Comparison of ENCODE assay signal across 10 mouse cellular contexts in genomic region chr1:133077606-133078337, GRCm38 (mm10). TPM values are rescaled to one million over a fixed set of nuclear protein-coding genes. Genes with fewer than 3 reads are reported as not detected.
DNase-seq lines count a peak whose midpoint lies in the region; ATAC-seq and TF ChIP-seq lines count a peak whose summit lies in the region.
"Had no signal": no experiment of that assay in that cellular context is flagged by ENCODE, and none has a peak within 500 bp of the region (broad histone marks: within the 10 kb centered on the region; RNA-seq: fewer than 3 reads in every experiment).

No protein-coding gene starts in this region.

- no peaks in the 10 kb centered on the region for H3K27me3 ChIP-seq in forebrain, postnatal 0 days (ENCODE audit: insufficient read depth, low read length)
- no peaks in the 10 kb centered on the region for H3K27me3 ChIP-seq in limb, embryonic 12.5 days
- no peaks in the 10 kb centered on the region for H3K27me3 ChIP-seq in cerebellum, adult 2 months (ENCODE audit: control insufficient read depth, insufficient read depth, low read length)

- no peak overlapping the region for H3K4me3 ChIP-seq in gastrocnemius, adult 2 months
- no peak overlapping the region for H3K4me3 ChIP-seq in forebrain, postnatal 0 days (ENCODE audit: low read depth, low read length)
- H3K4me3 ChIP-seq in limb, embryonic 12.5 days (replicated peaks): no peak overlapping the region
- H3K4me3 ChIP-seq in cerebellum, adult 2 months (replicated peaks; ENCODE audit: insufficient read depth, low read depth, low read length): no peak overlapping the region
- H3K4me3 ChIP-seq: liver, embryonic 12.5 days had no signal

- H3K9me3 ChIP-seq in forebrain, postnatal 0 days (ENCODE audit: low read length): no peaks in the 10 kb centered on the region
- H3K9me3 ChIP-seq in limb, embryonic 12.5 days: 0 out of 2 replicates have a peak, but pooled peaks cover 3% of the 10 kb centered on the region
- H3K9me3 ChIP-seq: liver, embryonic 12.5 days had no signal

- no peak for TF ChIP-seq CTCF in gastrocnemius, adult 2 months (IDR thresholded peaks at IDR 0.05)
- TF ChIP-seq CTCF in forebrain, postnatal 0 days (IDR thresholded peaks at IDR 0.05; ENCODE audit: low read depth): no peak
- TF ChIP-seq CTCF in cerebellum, adult 2 months (IDR thresholded peaks at IDR 0.05; ENCODE audit: borderline replicate concordance, insufficient read depth, low read depth, low read length): no peak

- peak overlapping the region; percentile 74 for H3K27ac ChIP-seq in gastrocnemius, adult 2 months
- H3K27ac ChIP-seq in forebrain, postnatal 0 days (ENCODE audit: low read depth, low read length): peak overlapping the region; percentile 35; the same call in 1 of the 2 replicates
- H3K27ac ChIP-seq in limb, embryonic 12.5 days: peak overlapping the region; percentile 71
- H3K27ac ChIP-seq in cerebellum, adult 2 months (ENCODE audit: insufficient read depth, low read length): no peak overlapping the region
- H3K27ac ChIP-seq: liver, embryonic 12.5 days had no signal

- no peak overlapping the region for H3K9ac ChIP-seq in forebrain, postnatal 0 days
- H3K9ac ChIP-seq in limb, embryonic 12.5 days (replicated peaks): no peak overlapping the region
- H3K9ac ChIP-seq: liver, embryonic 12.5 days had no signal

- ATAC-seq in forebrain, postnatal 0 days: no peak
- peak; percentile 42; the same call in 1 of the 2 replicates for ATAC-seq in limb, embryonic 12.5 days (ENCODE audit: insufficient number of reproducible peaks, insufficient read depth, low FRiP score, low TSS enrichment, low read depth)
- ATAC-seq: liver, embryonic 12.5 days had no signal

- H3K36me3 ChIP-seq in forebrain, postnatal 0 days (ENCODE audit: insufficient read depth): peaks cover 58% of the 10 kb centered on the region
- H3K36me3 ChIP-seq in limb, embryonic 12.5 days: peaks cover 22% of the 10 kb centered on the region; the same call in 1 of the 2 replicates

- no peak overlapping the region for H3K4me2 ChIP-seq in forebrain, postnatal 0 days (ENCODE audit: low read depth)
- no peak overlapping the region for H3K4me2 ChIP-seq in limb, embryonic 12.5 days
- H3K4me2 ChIP-seq: liver, embryonic 12.5 days had no signal

- no peaks in the 10 kb centered on the region for H3K4me1 ChIP-seq in forebrain, postnatal 0 days (ENCODE audit: insufficient read depth)
- H3K4me1 ChIP-seq in limb, embryonic 12.5 days (replicated peaks): peaks cover 31% of the 10 kb centered on the region
- H3K4me1 ChIP-seq in cerebellum, adult 2 months (ENCODE audit: control insufficient read depth, insufficient read depth, low read length): no peaks in the 10 kb centered on the region

- intact Hi-C loops in gastrocnemius, adult 2 months (cut with DNase I): no loop called here
- intact Hi-C loops in gastrocnemius, postnatal 36 days (cut with DNase I): no loop called here

- 62% methylated on average over 12 of the region's 12 CpGs for WGBS in forebrain, postnatal 0 days
- 47% methylated on average over 11 of the region's 12 CpGs for whole genome bisulfite sequencing in limb, embryonic 12.5 days
- WGBS in cerebellum, adult 2 months: 65% methylated on average over 12 of the region's 12 CpGs

- DNase-seq in gastrocnemius, adult 2 months: peak; percentile 44
- no peak for DNase-seq in gastrocnemius, postnatal 36 days
- DNase-seq in 3T3-L1 (ENCODE audit: low read depth, low spot score): peak; percentile 23
- DNase-seq in forebrain, postnatal 0 days: peak; percentile 16
- DNase-seq in cerebellum, adult 2 months: no peak
- DNase-seq in cerebellum, postnatal 36 days: no peak
- DNase-seq in thymus, adult 18-20 months: no peak
- DNase-seq: adrenal gland, adult 8-10 months had no signal

- no peak for TF ChIP-seq POLR2A in cerebellum, adult 2 months (IDR thresholded peaks at IDR 0.05; ENCODE audit: borderline replicate concordance, insufficient read depth, low read length)

RNA-seq across cellular contexts. Expression of gene Pik3c2b, which starts 32.3 kb away (rescaled TPM):
- total RNA-seq in gastrocnemius, adult 2 months (2021): 10 to 100 TPM in 1 of 2 experiments, 1 to 10 TPM in 1; 9.8 to 11.0 TPM
- 10 to 100 TPM in 1 of 2 experiments, 1 to 10 TPM in 1; 9.3 to 11.1 TPM for total RNA-seq in gastrocnemius, postnatal 36 days (2021)
- 17.1 and 18.3 TPM in 2 replicates for total RNA-seq in forebrain, postnatal 0 days (2014; rRNA removed)
- 5.7 and 7.2 TPM in 2 replicates for polyA plus RNA-seq in forebrain, postnatal 0 days (2015; fragmentation: Nextera tagmentation; extraction: Ambion mirVana)
- 6.6 and 7.6 TPM in 2 replicates for polyA plus RNA-seq in limb, embryonic 12.5 days (2016; fragmentation: Nextera tagmentation; extraction: Ambion mirVana)
- 12.9 and 15.5 TPM in 2 replicates for polyA plus RNA-seq in cerebellum, adult 2 months (2012; rRNA removed)

RNA-seq across cellular contexts. Expression of gene Mdm4, which starts 47.4 kb away (rescaled TPM):
- total RNA-seq in gastrocnemius, adult 2 months (2021): 10 to 100 TPM; 26.3 to 32.4 TPM
- total RNA-seq in gastrocnemius, postnatal 36 days (2021): 10 to 100 TPM; 22.7 to 28.1 TPM
- 60.4 and 74.8 TPM in 2 replicates for total RNA-seq in forebrain, postnatal 0 days (2014; rRNA removed)
- polyA plus RNA-seq in forebrain, postnatal 0 days (2015; fragmentation: Nextera tagmentation; extraction: Ambion mirVana): 22.2 and 27.4 TPM in 2 replicates
- 45.9 and 46.7 TPM in 2 replicates for polyA plus RNA-seq in limb, embryonic 12.5 days (2016; fragmentation: Nextera tagmentation; extraction: Ambion mirVana)
- polyA plus RNA-seq in cerebellum, adult 2 months (2012; rRNA removed): 76.2 and 77.8 TPM in 2 replicates

RNA-seq across cellular contexts. Expression of gene Ppp1r15b, which starts 53.2 kb away (rescaled TPM):
- 10 to 100 TPM; 16.4 to 18.6 TPM for total RNA-seq in gastrocnemius, adult 2 months (2021)
- 10 to 100 TPM; 14.0 to 17.7 TPM for total RNA-seq in gastrocnemius, postnatal 36 days (2021)
- total RNA-seq in forebrain, postnatal 0 days (2014; rRNA removed): 35.0 and 49.5 TPM in 2 replicates
- 13.9 and 18.7 TPM in 2 replicates for polyA plus RNA-seq in forebrain, postnatal 0 days (2015; fragmentation: Nextera tagmentation; extraction: Ambion mirVana)
- 41.9 and 46.9 TPM in 2 replicates for polyA plus RNA-seq in limb, embryonic 12.5 days (2016; fragmentation: Nextera tagmentation; extraction: Ambion mirVana)
- 31.7 and 32.1 TPM in 2 replicates for polyA plus RNA-seq in cerebellum, adult 2 months (2012; rRNA removed)

Comparison
In these comparisons a context has a peak if more than half of its experiments do, and no peak if none do; other contexts are left out.
1. DNase-seq: peak in gastrocnemius, adult 2 months (single experiment), 3T3-L1 (single experiment) and forebrain, postnatal 0 days (single experiment); none in gastrocnemius, postnatal 36 days (0 of 2), cerebellum, adult 2 months (0 of 2), cerebellum, postnatal 36 days (0 of 2) and thymus, adult 18-20 months (0 of 2).